Mouse (Mus musculus) spleen, adult 2 months (tissue): Measurements from ENCODE around the gene Srgap2. TPM values are rescaled to one million over a fixed set of nuclear protein-coding genes. Genes with fewer than 3 reads are reported as not detected.

Source experiments
- DNase-seq, 2 experiments: peaks; one replicate each; pipeline versions ENCODE4 v3.0.0 to v3.0.0-alpha.2; 2012 to 2021; ENCODE audit warnings: low spot score in 2 of 2, low read depth in 1 of 2
- H3K27ac ChIP-seq: fragments of 200-500 bp; 2 replicates; pipeline ENCODE4 v1.5.1; 2012; ENCODE audit warnings: low read length, inconsistent platforms; ENCODE audit not compliant: insufficient read depth
- H3K27me3 ChIP-seq: fragments of 200-500 bp; 2 replicates; pipeline ENCODE4 v1.6.1; 2012; ENCODE audit warnings: mild to moderate bottlenecking, moderate library complexity, low read length, inconsistent platforms; ENCODE audit not compliant: control insufficient read depth, insufficient read depth
- H3K36me3 ChIP-seq: fragments of 200-500 bp; 2 replicates; pipeline ENCODE4 v1.6.1; 2012; ENCODE audit warnings: mild to moderate bottlenecking, low read length, inconsistent platforms; ENCODE audit not compliant: control insufficient read depth, insufficient read depth
- H3K4me1 ChIP-seq: fragments of 200-500 bp; 2 replicates; pipeline ENCODE4 v1.6.1; 2011; ENCODE audit warnings: inconsistent platforms; ENCODE audit not compliant: control insufficient read depth, insufficient read depth, insufficient read length
- H3K4me3 ChIP-seq: fragments of 200-500 bp; 2 replicates; pipeline ENCODE4 v1.5.1; 2011; ENCODE audit warnings: mild to moderate bottlenecking, inconsistent platforms; ENCODE audit not compliant: insufficient read depth, insufficient read length; ENCODE audit errors: extremely low read depth
- CTCF ChIP-seq: fragments of 200-500 bp; IDR thresholded peaks from 2 replicates; pipeline ENCODE4 v1.5.1; 2011; ENCODE audit warnings: mild to moderate bottlenecking, inconsistent platforms; ENCODE audit not compliant: insufficient read depth, insufficient read length, insufficient replicate concordance; ENCODE audit errors: extremely low read depth
- POLR2A ChIP-seq: fragments of 200-500 bp; IDR thresholded peaks from 2 replicates; pipeline ENCODE4 v1.6.1; 2011; ENCODE audit warnings: low read depth, low read length, inconsistent platforms
- WGBS: fragments of 180-500 bp; shearing (Covaris S2); methylation state at CpG from one replicate; pipeline ENCODE4 v1.1.7; 2018; 5-methylcytosine and 5-hydroxymethylcytosine counted together
- polyA plus RNA-seq: library from polyadenylated mRNA; depleted of rRNA; stranded (reverse); fragments of >200 nt; gene quantifications from 2 replicates; pipeline ENCODE4 v1.2.3, GENCODE M21; 2012; rRNA removed

The Srgap2 gene
- polyA plus RNA-seq, 1 experiment: 11.0 TPM

- Histone ChIP-seq H3K27me3 (peaks cover 10% of the 10 kb centered on the region), H3K27ac (no peak overlapping the region), H3K36me3 (no peaks in the 10 kb centered on the region), H3K4me1 (peaks cover 12% of the 10 kb centered on the region), H3K4me3 (no peak overlapping the region)
- 48% methylated on average over 6 of the region's 6 CpGs for WGBS
- no peak for DNase-seq
- TF ChIP-seq POLR2A (no peak), CTCF (no peak)
Observed at GRCm38 (mm10) chr1:131242956-131243355, 284.2 kb downstream of the Srgap2 start.

- H3K27ac ChIP-seq: no peak overlapping the region
- no peaks in the 10 kb centered on the region for H3K36me3 ChIP-seq
- peaks cover 4% of the 10 kb centered on the region for H3K27me3 ChIP-seq
- peaks cover 4% of the 10 kb centered on the region for H3K4me1 ChIP-seq
- WGBS: 92% methylated on average over 12 of the region's 12 CpGs
- TF ChIP-seq CTCF: no peak
- no peak for TF ChIP-seq POLR2A
- no peak overlapping the region for H3K4me3 ChIP-seq
- DNase-seq: no peak
Observed at GRCm38 (mm10) chr1:131239576-131240193, 287.5 kb downstream of the Srgap2 start.

GRCm38 (mm10) chr1:131238931-131239381 lies 288.2 kb downstream of the Srgap2 start:
- Histone ChIP-seq H3K4me3 (no peak overlapping the region), H3K27ac (no peak overlapping the region), H3K4me1 (no peaks in the 10 kb centered on the region), H3K27me3 (no peaks in the 10 kb centered on the region; the same call in 1 of the 2 replicates), H3K36me3 (no peaks in the 10 kb centered on the region)
- WGBS: 63% methylated on average over 8 of the region's 8 CpGs
- TF ChIP-seq CTCF (no peak), POLR2A (no peak)
- no peak for DNase-seq

GRCm38 (mm10) chr1:131236077-131236476 lies 291.1 kb downstream of the Srgap2 start:
- Histone ChIP-seq H3K36me3 (no peaks in the 10 kb centered on the region), H3K4me3 (no peak overlapping the region), H3K27me3 (no peaks in the 10 kb centered on the region; the same call in 1 of the 2 replicates), H3K4me1 (no peaks in the 10 kb centered on the region), H3K27ac (no peak overlapping the region)
- no peak for DNase-seq
- TF ChIP-seq CTCF (no peak), POLR2A (no peak)
- 75% methylated on average over 7 of the region's 7 CpGs for WGBS

Other genes with a start within 250 kb of the Srgap2 start
- gene Ikbke, start 247.7 kb downstream of the Srgap2 start, polyA plus RNA-seq: 42.8 and 51.0 TPM in 2 replicates
- 0.14 and 0.31 TPM in 2 replicates for gene Fam72a, start 551 bp upstream of the Srgap2 start, polyA plus RNA-seq
- gene Avpr1b, start 71.9 kb upstream of the Srgap2 start, polyA plus RNA-seq: not detected in 2 replicates
- gene Ctse, start 111.0 kb upstream of the Srgap2 start, polyA plus RNA-seq: 77.8 and 113 TPM in 2 replicates
- gene Rab7b, start 161.3 kb upstream of the Srgap2 start, polyA plus RNA-seq: 3.3 and 6.9 TPM in 2 replicates
- gene Slc26a9, start 216.7 kb upstream of the Srgap2 start, polyA plus RNA-seq: 0.14 TPM in 1 of 2 replicates, not detected in the other